Mouse (Mus musculus) lung, adult 2 months (tissue): ENCODE measurements around the gene BC025446.

Source experiments
- CTCF ChIP-seq: fragments of 200-500 bp; IDR thresholded peaks from 2 replicates; pipeline ENCODE4 v1.5.1; 2011; ENCODE audit warnings: mild to moderate bottlenecking, low read length, control low read depth; ENCODE audit not compliant: insufficient read depth
- POLR2A ChIP-seq: fragments of 200-500 bp; IDR thresholded peaks from 2 replicates; pipeline ENCODE4 v1.6.1; 2011; ENCODE audit warnings: low read depth, mild to moderate bottlenecking, control low read depth, low read length, borderline replicate concordance; ENCODE audit errors: extremely low read depth

- no peak for TF ChIP-seq CTCF
- no peak for TF ChIP-seq POLR2A
These were observed 49.7 kb downstream of the BC025446 start for GRCm38 (mm10) chr15:75265863-75266262.
